Mouse (Mus musculus) midbrain, embryonic 12.5 days (tissue): ENCODE data around the gene Pus7. TPM values are rescaled to one million over a fixed set of nuclear protein-coding genes. Genes with fewer than 3 reads are reported as not detected.
"Not testable (repeated sequence)": the region's sequence is repeated elsewhere in the genome, so short reads cannot be mapped to it uniquely, and the experiment has no call there.

Experiments used
- ATAC-seq: fragments of 200-750 bp; cut with Nextera tagmentation; 2 replicates; pipeline ENCODE4 v1.8.0; 2017; ENCODE audit warnings: low read depth, moderate TSS enrichment, moderate library complexity; ENCODE audit not compliant: low FRiP score
- H3K27ac ChIP-seq: fragments of 300-500 bp; sonication (generic); replicated peaks from 2 replicates; pipeline ENCODE4 v1.5.1; 2016; ENCODE audit warnings: mild to moderate bottlenecking
- H3K27me3 ChIP-seq: fragments of 300-500 bp; sonication (generic); 2 replicates; pipeline ENCODE4 v1.6.1; 2016; ENCODE audit warnings: mild to moderate bottlenecking
- H3K36me3 ChIP-seq: fragments of 300-500 bp; sonication (generic); 2 replicates; pipeline ENCODE4 v1.6.1; 2016
- H3K4me1 ChIP-seq: fragments of 300-500 bp; sonication (generic); 2 replicates; pipeline ENCODE4 v1.6.1; 2016
- H3K4me2 ChIP-seq: fragments of 300-500 bp; sonication (generic); replicated peaks from 2 replicates; pipeline ENCODE4 v1.6.1; 2016; ENCODE audit warnings: mild to moderate bottlenecking, moderate library complexity
- H3K4me3 ChIP-seq: fragments of 300-500 bp; sonication (generic); 2 replicates; pipeline ENCODE4 v1.5.1; 2016; ENCODE audit warnings: mild to moderate bottlenecking
- H3K9ac ChIP-seq: fragments of 300-500 bp; sonication (generic); replicated peaks from 2 replicates; pipeline ENCODE4 v1.6.1; 2016; ENCODE audit warnings: mild to moderate bottlenecking, moderate library complexity
- H3K9me3 ChIP-seq: fragments of 300-500 bp; sonication (generic); 2 replicates; pipeline ENCODE4 v1.6.1; 2016; ENCODE audit warnings: mild to moderate bottlenecking
- WGBS: fragments of 180-500 bp; shearing (Covaris S2); methylation state at CpG from one replicate; pipeline ENCODE4 v1.1.7; 2016; 5-methylcytosine and 5-hydroxymethylcytosine counted together
- polyA plus RNA-seq: library from polyadenylated mRNA; unstranded; fragments of >200 nt; fragmentation: Nextera tagmentation; extraction: Ambion mirVana; gene quantifications from 2 replicates; pipeline ENCODE4 v1.2.1, GENCODE M21; 2016

The Pus7 gene
- polyA plus RNA-seq, 1 experiment from 2014 or later = 26.2 TPM

DNA sequence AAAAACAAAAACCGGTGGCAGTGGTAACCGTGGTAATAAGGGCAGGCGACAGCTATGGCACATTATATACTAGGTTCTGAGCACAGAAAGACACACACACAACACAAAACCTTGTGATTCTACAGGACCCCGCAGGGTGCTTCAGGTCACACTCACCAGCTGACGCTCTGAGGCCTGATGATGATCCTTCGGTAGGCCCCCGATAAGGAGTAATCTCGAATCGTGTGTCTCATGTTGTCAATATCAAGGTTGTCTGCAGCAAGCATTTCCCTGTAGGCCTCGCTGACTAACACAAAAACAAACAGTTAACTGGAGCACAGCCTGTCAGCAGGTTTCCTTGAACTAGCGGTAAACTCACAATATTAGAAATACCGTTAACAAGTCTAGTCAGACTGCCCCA is 40.2 kb downstream of the Pus7 start:
- Histone ChIP-seq H3K9me3 (no peaks in the 10 kb centered on the region), H3K4me1 (no peaks in the 10 kb centered on the region), H3K4me2 (no peak overlapping the region), H3K9ac (no peak overlapping the region), H3K36me3 (peaks cover 52% of the 10 kb centered on the region), H3K27me3 (no peaks in the 10 kb centered on the region), H3K4me3 (no peak overlapping the region), H3K27ac (no peak overlapping the region)
- no peak for ATAC-seq
- 96% methylated on average over 12 of the region's 12 CpGs for WGBS

DNA sequence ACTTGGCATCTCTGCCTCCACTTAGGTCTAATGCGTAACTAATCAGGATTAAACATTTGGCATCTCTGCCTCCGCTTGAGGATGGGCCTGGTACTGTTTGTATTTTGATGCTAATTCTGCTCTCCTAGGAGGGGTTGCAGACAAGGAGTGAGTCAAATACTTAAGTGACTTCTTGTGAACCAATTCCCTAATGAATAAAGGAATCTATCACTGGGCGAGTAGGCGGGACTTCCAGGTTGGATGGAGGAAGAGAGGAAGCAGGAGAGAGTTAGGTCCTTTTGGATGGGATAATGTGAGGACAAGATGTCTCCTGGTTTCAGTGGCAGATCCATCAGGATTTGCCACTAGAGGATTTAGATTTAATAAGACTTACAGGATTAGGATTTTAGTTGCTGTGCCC is 46.4 kb downstream of the Pus7 start:
- Histone ChIP-seq H3K4me3 (no peak overlapping the region), H3K27me3 (no peaks in the 10 kb centered on the region), H3K27ac (no peak overlapping the region), H3K9me3 (no peaks in the 10 kb centered on the region), H3K4me2 (no peak overlapping the region), H3K36me3 (peaks cover 15% of the 10 kb centered on the region), H3K9ac (no peak overlapping the region), H3K4me1 (no peaks in the 10 kb centered on the region)
- 76% methylated on average over 4 of the region's 4 CpGs for WGBS
- no peak for ATAC-seq

DNA sequence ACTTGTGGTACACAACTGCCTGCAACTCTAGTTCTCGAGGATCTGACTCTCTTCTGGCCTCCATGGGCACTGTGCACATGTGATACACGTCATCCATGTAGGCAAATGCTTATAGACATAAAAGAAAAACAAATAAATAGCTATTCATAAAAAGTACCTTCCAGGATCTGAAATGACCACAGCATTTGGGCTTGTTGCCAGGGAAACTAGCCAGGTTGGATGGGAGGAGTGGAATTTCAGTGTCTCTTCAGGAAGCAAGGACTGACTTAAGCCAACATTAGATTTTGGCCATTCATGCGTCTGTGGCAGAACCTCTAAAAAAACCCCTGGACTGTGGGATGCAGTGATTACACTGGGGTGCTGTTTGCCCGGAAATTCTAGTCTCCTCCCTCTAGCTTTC is 47.1 kb downstream of the Pus7 start:
- WGBS = 77% methylated on average over 4 of the region's 4 CpGs
- H3K9ac ChIP-seq = no peak overlapping the region
- ATAC-seq = no peak
- H3K4me2 ChIP-seq = no peak overlapping the region
- H3K4me3 ChIP-seq = no peak overlapping the region
- H3K27ac ChIP-seq = no peak overlapping the region
- H3K27me3 ChIP-seq = no peaks in the 10 kb centered on the region
- peaks cover 8% of the 10 kb centered on the region; the same call in 1 of the 2 replicates for H3K36me3 ChIP-seq
- H3K9me3 ChIP-seq = no peaks in the 10 kb centered on the region
- H3K4me1 ChIP-seq = no peaks in the 10 kb centered on the region

DNA sequence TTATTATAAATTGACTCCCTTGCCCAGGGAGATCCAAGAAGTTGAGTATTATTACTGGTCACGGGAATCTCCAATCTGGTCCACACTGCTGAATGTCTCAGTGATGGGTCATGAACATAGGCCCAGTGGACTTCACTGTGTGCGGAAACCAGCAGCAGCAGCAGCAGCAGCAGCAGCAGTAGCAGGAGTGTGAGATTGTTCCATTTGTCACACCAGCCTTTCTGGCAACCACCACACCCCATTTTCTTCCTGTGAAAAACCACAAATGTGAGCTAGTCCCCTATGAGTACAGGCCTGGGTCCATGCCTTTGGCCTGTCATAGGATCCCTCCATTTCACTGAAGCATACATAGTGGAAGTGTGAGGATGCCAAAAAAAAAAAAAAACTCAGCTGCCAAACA is 61.6 kb downstream of the Pus7 start:
- no peaks in the 10 kb centered on the region for H3K27me3 ChIP-seq
- 94% methylated on average over 2 of the region's 2 CpGs for WGBS

DNA sequence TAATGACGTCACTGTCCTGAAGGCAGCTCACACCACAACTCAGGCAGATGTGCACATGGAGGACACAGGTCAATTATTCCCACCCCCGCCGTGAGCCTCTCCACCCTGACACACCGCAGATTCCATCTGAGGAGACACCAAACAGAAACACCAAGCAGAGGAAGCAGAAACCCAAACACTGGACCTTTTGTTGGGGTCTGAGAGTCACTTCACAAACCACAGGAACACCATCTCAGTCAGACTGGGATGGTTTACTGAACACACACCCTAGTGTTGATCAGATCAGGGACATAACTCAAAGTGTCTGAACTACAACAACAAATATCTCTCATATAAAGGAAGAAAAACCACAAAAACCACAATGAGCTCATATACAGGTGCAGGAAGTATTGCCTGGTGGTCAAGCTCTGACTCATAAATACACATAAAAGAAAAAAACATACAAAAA is 64.6 kb downstream of the Pus7 start:
- H3K4me3 ChIP-seq = no peak overlapping the region
- H3K4me1 ChIP-seq = no peaks in the 10 kb centered on the region
- no peak for ATAC-seq
- no peak overlapping the region for H3K4me2 ChIP-seq
- WGBS = 87% methylated on average over 4 of the region's 4 CpGs
- H3K27ac ChIP-seq = no peak overlapping the region
- no peaks in the 10 kb centered on the region for H3K36me3 ChIP-seq
- no peaks in the 10 kb centered on the region; the same call in 1 of the 2 replicates for H3K9me3 ChIP-seq
- no peaks in the 10 kb centered on the region for H3K27me3 ChIP-seq
- H3K9ac ChIP-seq = no peak overlapping the region

More for the DNA sequence above, 61.6 kb downstream of the Pus7 start:
- Histone ChIP-seq H3K4me3 (no peak overlapping the region), H3K27ac (no peak overlapping the region), H3K4me1 (no peaks in the 10 kb centered on the region), H3K4me2 (no peak overlapping the region), H3K36me3 (no peaks in the 10 kb centered on the region), H3K9ac (no peak overlapping the region), H3K9me3 (peaks cover 3% of the 10 kb centered on the region; the same call in 1 of the 2 replicates)
- ATAC-seq = no peak

DNA sequence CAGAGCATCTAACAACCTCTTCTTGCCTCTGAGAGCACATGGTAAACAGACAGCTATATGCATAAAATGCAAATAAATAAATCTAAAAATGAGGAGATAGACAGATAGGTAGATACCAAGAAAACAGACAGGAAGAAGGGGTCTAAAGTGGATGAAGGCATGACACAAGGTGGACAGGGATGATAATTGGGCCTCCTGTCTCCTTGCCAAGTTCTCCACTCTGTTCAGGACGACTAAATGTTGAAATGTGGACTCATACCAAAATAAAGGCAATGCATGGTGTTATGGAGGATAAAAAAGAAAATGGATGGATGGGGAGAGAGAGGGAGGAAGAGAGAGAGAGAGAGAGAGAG is 65.4 kb downstream of the Pus7 start:
- H3K4me3 ChIP-seq = no peak overlapping the region
- no peaks in the 10 kb centered on the region for H3K36me3 ChIP-seq
- ATAC-seq = no peak
- no peak overlapping the region for H3K9ac ChIP-seq
- no peaks in the 10 kb centered on the region for H3K27me3 ChIP-seq
- WGBS = 83% methylated on average over 1 of the region's 1 CpGs
- no peak overlapping the region for H3K4me2 ChIP-seq
- no peaks in the 10 kb centered on the region for H3K9me3 ChIP-seq
- no peak overlapping the region for H3K27ac ChIP-seq
- no peaks in the 10 kb centered on the region for H3K4me1 ChIP-seq

DNA sequence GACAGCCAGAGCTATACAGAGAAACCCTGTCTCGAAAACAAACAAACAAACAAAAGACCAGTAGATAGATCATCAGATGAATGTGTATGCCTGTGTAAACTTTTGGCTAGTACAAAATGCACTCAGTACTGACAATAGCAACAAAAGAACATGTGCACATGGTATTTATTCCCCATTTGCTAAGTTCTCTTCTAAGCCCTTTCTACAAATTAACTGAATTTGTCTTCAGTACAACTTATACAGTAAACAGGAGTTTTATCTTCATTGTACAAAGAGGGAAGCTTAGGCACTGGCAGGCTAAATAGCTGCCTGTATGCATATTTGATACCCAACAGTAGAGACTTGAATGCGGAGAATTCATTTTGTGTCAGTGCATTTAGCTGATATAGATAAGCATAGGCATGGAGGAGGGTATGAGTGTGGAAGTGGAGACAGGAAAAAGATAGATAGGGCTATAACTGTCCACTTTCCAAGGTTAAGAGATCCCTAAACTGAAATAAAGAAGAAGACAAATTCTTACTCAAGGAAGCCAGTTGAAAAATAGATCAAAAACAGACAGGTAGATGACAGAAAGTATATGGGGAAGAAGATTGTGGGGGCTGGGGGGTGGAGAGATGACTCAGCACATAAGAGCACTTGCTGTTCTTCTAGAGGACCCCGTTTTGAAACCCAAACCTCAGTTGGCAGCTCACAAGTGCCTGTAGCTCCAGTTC is 65.9 kb downstream of the Pus7 start:
- WGBS = 81% methylated on average over 3 of the region's 3 CpGs
- no peaks in the 10 kb centered on the region for H3K36me3 ChIP-seq
- no peak overlapping the region for H3K27ac ChIP-seq
- H3K9ac ChIP-seq = no peak overlapping the region
- no peak for ATAC-seq
- no peak overlapping the region for H3K4me2 ChIP-seq
- H3K4me1 ChIP-seq = no peaks in the 10 kb centered on the region
- H3K4me3 ChIP-seq = no peak overlapping the region
- no peaks in the 10 kb centered on the region for H3K9me3 ChIP-seq
- H3K27me3 ChIP-seq = no peaks in the 10 kb centered on the region

DNA sequence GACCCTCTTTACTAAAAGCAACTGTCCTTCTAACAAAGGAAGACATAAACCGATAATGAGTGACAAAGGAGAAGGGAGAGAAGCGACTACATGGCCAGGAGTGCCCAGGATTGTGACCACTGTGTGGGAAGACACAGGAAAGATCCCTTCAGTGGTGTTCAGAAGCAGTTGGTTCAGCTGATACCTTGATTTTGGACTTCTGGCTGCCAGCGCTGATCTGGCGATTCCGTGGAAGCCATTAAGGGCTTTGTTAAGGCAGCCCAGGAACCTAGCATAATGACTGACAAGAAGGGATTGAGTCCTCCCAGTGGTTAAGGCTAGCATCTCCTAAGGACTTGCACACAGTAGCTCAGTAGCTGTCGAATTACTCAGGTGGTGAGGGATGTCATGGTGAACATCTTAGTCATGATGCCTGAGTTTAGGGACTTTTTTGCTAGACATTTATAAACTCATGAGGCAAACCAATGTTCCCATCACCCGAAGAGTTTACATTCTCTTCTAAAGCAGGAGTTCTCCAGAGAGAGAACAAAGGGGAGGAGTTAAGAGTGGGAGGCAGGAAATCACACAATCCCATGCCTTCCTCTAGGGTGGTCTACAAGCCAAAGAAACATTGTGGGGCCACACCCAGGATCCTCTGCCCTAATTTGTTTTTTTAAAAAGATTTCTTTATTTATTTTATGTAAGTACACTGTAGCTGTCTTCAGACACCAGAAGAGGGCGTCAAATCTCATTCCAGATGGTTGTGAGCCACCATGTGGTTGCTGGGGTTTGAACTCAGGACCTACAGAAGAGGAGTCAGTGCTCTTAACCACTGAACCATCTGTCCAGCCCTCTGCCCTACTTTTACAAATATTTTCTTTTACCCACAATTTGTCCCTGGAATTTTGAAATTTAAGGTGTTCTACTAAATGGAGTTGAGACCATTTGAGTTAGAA is 69.8 kb downstream of the Pus7 start:
- Histone ChIP-seq H3K4me3 (no peak overlapping the region), H3K9me3 (peaks cover 15% of the 10 kb centered on the region), H3K4me1 (no peaks in the 10 kb centered on the region), H3K27ac (no peak overlapping the region; the same call in 1 of the 2 replicates), H3K9ac (peak overlapping the region; percentile 39; the same call in 1 of the 2 replicates), H3K27me3 (no peaks in the 10 kb centered on the region), H3K4me2 (no peak overlapping the region), H3K36me3 (peaks cover 19% of the 10 kb centered on the region)
- WGBS = 89% methylated on average over 8 of the region's 8 CpGs
- no peak for ATAC-seq

DNA sequence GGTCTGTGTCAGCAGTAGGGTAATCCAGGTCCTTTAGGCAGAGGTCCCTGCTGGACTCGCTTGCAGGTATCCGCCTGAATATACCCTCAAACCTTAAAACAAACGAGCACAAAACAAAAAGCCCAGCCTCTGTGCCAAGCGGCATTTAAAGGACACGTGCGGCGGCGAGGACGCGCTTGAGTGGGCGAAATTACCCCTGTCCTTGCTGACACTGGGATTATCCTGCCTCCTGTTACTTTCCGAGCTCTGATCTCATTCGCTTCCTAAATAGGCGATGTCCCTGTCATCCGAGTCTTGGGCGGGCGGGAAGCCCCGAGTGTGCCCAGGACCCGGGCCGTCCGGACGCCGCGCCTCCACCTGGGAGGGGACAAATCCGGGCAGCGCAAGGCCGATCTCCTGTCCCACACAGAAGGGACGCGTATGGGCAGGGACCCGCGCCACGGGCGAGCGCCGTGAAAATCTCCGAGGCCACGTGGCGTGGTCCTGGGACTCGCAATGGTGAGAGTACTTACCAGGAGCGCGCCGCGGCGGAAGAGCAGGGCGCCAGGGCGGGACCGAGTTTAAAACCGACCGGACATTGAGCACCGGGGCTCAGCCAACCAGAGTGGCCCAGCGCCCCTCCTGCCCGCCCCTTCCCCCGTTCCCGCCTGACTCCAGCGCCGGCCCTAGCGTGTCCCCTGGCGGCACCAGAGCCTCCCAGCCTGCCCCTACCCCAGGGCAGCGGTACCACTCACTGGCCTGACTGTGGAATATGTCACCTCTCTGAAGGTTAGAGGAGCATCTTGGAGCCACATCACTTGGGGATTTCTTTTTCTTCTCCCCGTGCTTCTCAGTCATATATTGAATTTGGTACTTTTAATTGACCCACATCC is 71.1 kb downstream of the Pus7 start:
- no peaks in the 10 kb centered on the region for H3K4me1 ChIP-seq
- H3K9ac ChIP-seq = peak overlapping the region; percentile 65
- H3K27me3 ChIP-seq = no peaks in the 10 kb centered on the region
- H3K4me2 ChIP-seq = peak overlapping the region; percentile 64
- 6% methylated on average over 60 of the region's 60 CpGs for WGBS
- peak; percentile 100 for ATAC-seq
- peak overlapping the region; percentile 60 for H3K4me3 ChIP-seq
- H3K36me3 ChIP-seq = peaks cover 30% of the 10 kb centered on the region
- peak overlapping the region; percentile 16; the same call in 1 of the 2 replicates for H3K27ac ChIP-seq
- peaks cover 24% of the 10 kb centered on the region for H3K9me3 ChIP-seq

DNA sequence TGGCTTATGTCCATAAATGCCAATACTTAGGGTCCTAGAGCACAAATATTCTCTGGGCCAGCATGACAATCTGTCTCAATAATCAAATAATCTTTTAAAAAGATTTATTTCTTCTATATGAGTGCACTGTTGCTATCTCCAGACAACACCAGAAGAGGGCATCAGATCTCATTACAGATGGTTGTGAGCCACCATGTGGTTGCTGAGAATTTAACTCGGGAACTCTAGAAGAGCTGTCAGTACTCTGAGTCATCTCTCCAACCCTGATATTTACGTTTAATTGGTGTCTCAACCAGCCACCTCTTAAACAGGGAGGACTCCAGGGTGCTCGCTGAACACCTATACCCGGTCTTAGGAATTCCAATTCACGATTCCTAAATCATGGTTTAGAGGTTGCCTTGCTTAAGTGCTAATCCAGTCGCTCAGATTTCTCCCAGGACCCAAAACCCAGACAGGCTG is 71.8 kb downstream of the Pus7 start:
- ATAC-seq, H3K4me1 ChIP-seq, H3K27me3 ChIP-seq, H3K27ac ChIP-seq: not testable (repeated sequence)
- H3K4me2 ChIP-seq = peak overlapping the region; percentile 64
- H3K4me3 ChIP-seq = peak overlapping the region; percentile 60
- H3K9me3 ChIP-seq = peaks cover 31% of the 10 kb centered on the region
- 62% methylated on average over 6 of the region's 6 CpGs for WGBS
- peaks cover 37% of the 10 kb centered on the region for H3K36me3 ChIP-seq
- peak overlapping the region; percentile 65 for H3K9ac ChIP-seq

DNA sequence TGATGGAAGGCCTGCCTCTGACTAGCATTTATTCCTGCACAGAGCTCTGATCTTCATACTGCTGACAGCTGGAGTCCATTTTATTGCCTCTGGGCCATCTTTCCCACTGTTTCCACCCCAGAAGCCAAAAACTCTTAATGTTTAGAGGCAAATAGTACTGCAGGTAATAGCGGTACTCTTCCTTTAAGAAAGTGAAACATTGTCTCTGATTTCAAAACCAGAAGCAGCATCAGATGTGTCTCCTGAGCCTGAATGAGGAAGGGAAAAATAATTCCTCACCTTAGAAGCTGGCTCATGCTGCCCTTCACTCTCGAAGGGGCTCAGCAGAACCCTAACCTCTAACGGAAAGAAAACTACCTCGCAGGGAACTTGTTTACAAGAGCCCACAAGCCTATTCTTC is 72.3 kb downstream of the Pus7 start:
- 96% methylated on average over 4 of the region's 4 CpGs for WGBS
- Histone ChIP-seq H3K9me3 (peaks cover 34% of the 10 kb centered on the region), H3K4me2 (no peak overlapping the region), H3K27ac (no peak overlapping the region), H3K4me1 (no peaks in the 10 kb centered on the region), H3K9ac (no peak overlapping the region), H3K36me3 (peaks cover 41% of the 10 kb centered on the region), H3K4me3 (no peak overlapping the region; the same call in 1 of the 2 replicates), H3K27me3 (no peaks in the 10 kb centered on the region)
- no peak for ATAC-seq
